Mouse (Mus musculus) kidney, embryonic 14.5 days (tissue): ENCODE results near the gene Gm21977. TPM values are rescaled to one million over a fixed set of nuclear protein-coding genes. Genes with fewer than 3 reads are reported as not detected.
"Not testable (repeated sequence)": the region's sequence is repeated elsewhere in the genome, so short reads cannot be mapped to it uniquely, and the experiment has no call there.

Experiments
- ATAC-seq: fragments of 200-750 bp; cut with Nextera tagmentation; 2 replicates; pipeline ENCODE4 v1.8.0; 2017; ENCODE audit warnings: moderate number of reproducible peaks, mild to moderate bottlenecking, moderate TSS enrichment, moderate library complexity; ENCODE audit not compliant: low FRiP score, low TSS enrichment
- H3K27ac ChIP-seq: fragments of 300-500 bp; sonication (generic); 2 replicates; pipeline ENCODE4 v1.5.1; 2014; ENCODE audit warnings: low read depth, mild to moderate bottlenecking, low read length, moderate library complexity, mixed read lengths
- H3K27me3 ChIP-seq: fragments of 300-500 bp; sonication (generic); 2 replicates; pipeline ENCODE4 v1.6.1; 2014; ENCODE audit warnings: mild to moderate bottlenecking, low read length; ENCODE audit not compliant: control insufficient read depth, insufficient read depth
- H3K36me3 ChIP-seq: fragments of 300-500 bp; sonication (generic); 2 replicates; pipeline ENCODE4 v1.6.1; 2014; ENCODE audit warnings: low read length, mixed read lengths; ENCODE audit not compliant: control insufficient read depth, insufficient read depth
- H3K4me1 ChIP-seq: fragments of 300-500 bp; sonication (generic); 2 replicates; pipeline ENCODE4 v1.6.1; 2014; ENCODE audit warnings: low read length, mixed read lengths; ENCODE audit not compliant: control insufficient read depth, insufficient read depth
- H3K4me2 ChIP-seq: fragments of 300-500 bp; sonication (generic); replicated peaks from 2 replicates; pipeline ENCODE4 v1.6.1; 2014; ENCODE audit warnings: low read depth, mild to moderate bottlenecking, low read length
- H3K4me3 ChIP-seq: fragments of 300-500 bp; sonication (generic); 2 replicates; pipeline ENCODE4 v1.5.1; 2014; ENCODE audit warnings: mild to moderate bottlenecking, low read length
- H3K9ac ChIP-seq: fragments of 300-500 bp; sonication (generic); 2 replicates; pipeline ENCODE4 v1.6.1; 2014; ENCODE audit warnings: low read depth, mild to moderate bottlenecking, low read length, moderate library complexity
- H3K9me3 ChIP-seq: fragments of 300-500 bp; sonication (generic); 2 replicates; pipeline ENCODE4 v1.6.1; 2016; ENCODE audit warnings: low read length; ENCODE audit not compliant: control insufficient read depth
- WGBS: fragments of 180-500 bp; shearing (Covaris S2); extraction: QIAGEN DNeasy Blood & Tissue Kit; methylation state at CpG from one replicate; pipeline ENCODE4 v1.1.7; 2014; 5-methylcytosine and 5-hydroxymethylcytosine counted together
- polyA plus RNA-seq: library from polyadenylated mRNA; unstranded; fragments of >200 nt; fragmentation: Nextera tagmentation; extraction: Ambion mirVana; gene quantifications from 2 replicates; pipeline ENCODE4 v1.2.1, GENCODE M21; 2014

The Gm21977 gene
- polyA plus RNA-seq: not detected in 2 replicates

DNA sequence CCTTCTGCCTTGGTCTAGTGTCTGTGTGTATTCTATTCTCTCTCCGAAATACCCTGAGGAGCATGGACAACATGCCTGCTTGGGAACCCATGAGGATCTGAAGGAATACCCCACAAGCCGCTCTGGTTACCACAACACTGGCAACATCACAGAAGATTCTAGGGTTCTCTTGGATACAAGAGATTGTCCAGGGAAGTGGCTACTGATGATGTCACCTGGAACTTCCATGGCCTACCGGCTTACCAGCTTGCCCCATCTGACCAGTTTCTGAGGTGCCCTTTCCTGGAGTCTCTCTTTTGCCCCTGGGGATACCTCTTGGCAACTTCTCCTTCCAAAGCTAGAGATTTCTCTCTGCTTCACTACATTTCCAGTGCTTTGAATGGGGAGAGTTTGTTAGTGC lies at the start of gene Gm21977:
Gene Gm21977 (minus strand): TSS at position 101 of the 400 bp plus-strand sequence.
- H3K9me3 ChIP-seq, H3K27ac ChIP-seq, H3K27me3 ChIP-seq, H3K4me3 ChIP-seq, ATAC-seq, H3K4me2 ChIP-seq, H3K9ac ChIP-seq, H3K36me3 ChIP-seq, H3K4me1 ChIP-seq: not testable (repeated sequence)
- WGBS: no CpG with 5 or more reads among the region's 3 CpGs

Other genes starting within 250 kb of the Gm21977 start
- not detected in 2 replicates for gene Gm3633, start 211.6 kb downstream of the Gm21977 start, polyA plus RNA-seq
- gene Gm10378, start 197.5 kb downstream of the Gm21977 start, polyA plus RNA-seq: not detected in 2 replicates
- not detected in 2 replicates for gene Gm3015, start 84.7 kb downstream of the Gm21977 start, polyA plus RNA-seq
- gene Gm10377, start 55.5 kb downstream of the Gm21977 start, polyA plus RNA-seq: not detected in 2 replicates
- not detected in 2 replicates for gene Gm8082, start 140.1 kb upstream of the Gm21977 start, polyA plus RNA-seq
- gene Gm10376, start 162.2 kb upstream of the Gm21977 start, polyA plus RNA-seq: not detected in 2 replicates
- gene Gm8094, start 223.2 kb upstream of the Gm21977 start, polyA plus RNA-seq: not detected in 2 replicates
- 0.10 and 0.12 TPM in 2 replicates for gene Gm8104, start 247.1 kb upstream of the Gm21977 start, polyA plus RNA-seq